Mouse (Mus musculus): ENCODE results near the gene Espn. TPM values are rescaled to one million over a fixed set of nuclear protein-coding genes. Genes with fewer than 3 reads are reported as not detected.

The Espn gene
- polyA plus RNA-seq, 1 experiment from 2014 or later, result 11.5 TPM

GRCm38 (mm10) chr4:152101081-152101653 is 51.0 kb downstream of the Espn start:
- WGBS, result 57% methylated on average over 7 of the region's 7 CpGs
- peak overlapping the region; percentile 70; the same call in 1 of the 2 replicates for H3K27ac ChIP-seq (ENCODE audit: low read depth)
- no peak overlapping the region for H3K4me3 ChIP-seq (ENCODE audit: low read depth, low read length)
- H3K36me3 ChIP-seq (ENCODE audit: insufficient read depth), result peaks cover 37% of the 10 kb centered on the region
- H3K27me3 ChIP-seq (ENCODE audit: insufficient read depth, low read length), result no peaks in the 10 kb centered on the region
- H3K9me3 ChIP-seq (ENCODE audit: low read depth, low read length), result no peaks in the 10 kb centered on the region
- no peaks in the 10 kb centered on the region for H3K4me1 ChIP-seq (ENCODE audit: insufficient read depth)
- no peak for TF ChIP-seq CTCF (IDR thresholded peaks at IDR 0.05; ENCODE audit: low read depth)
- DNase-seq, result peak; percentile 41
- H3K9ac ChIP-seq, result no peak overlapping the region; the same call in 1 of the 2 replicates
- no peak for ATAC-seq (ENCODE audit: insufficient read depth)
- H3K4me2 ChIP-seq, result no peak overlapping the region

DNA sequence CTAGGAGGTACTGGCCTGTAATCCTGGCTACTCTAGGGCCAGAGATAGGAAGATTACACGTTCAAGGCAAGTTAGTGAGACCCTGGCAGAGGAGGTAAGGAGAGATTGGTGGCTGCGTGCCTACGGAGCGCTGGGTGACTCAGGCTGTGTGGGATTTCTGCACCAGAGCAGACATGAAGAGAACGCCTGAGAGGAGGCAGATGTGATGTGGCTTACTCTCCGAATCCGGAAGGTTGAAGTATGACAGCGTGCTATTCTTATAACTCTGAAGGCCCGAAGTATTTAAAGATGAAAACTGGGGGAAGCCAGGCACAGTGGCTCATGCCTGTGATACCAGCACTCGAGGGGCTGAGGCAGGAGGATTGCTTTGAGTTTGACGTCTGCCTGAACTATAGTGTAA is 51.6 kb downstream of the Espn start:
- Histone ChIP-seq H3K27ac (ENCODE audit: low read depth) (peak overlapping the region; percentile 70; the same call in 1 of the 2 replicates), H3K4me1 (ENCODE audit: insufficient read depth) (no peaks in the 10 kb centered on the region), H3K27me3 (ENCODE audit: insufficient read depth, low read length) (no peaks in the 10 kb centered on the region), H3K36me3 (ENCODE audit: insufficient read depth) (peaks cover 32% of the 10 kb centered on the region), H3K9ac (no peak overlapping the region; the same call in 1 of the 2 replicates), H3K4me2 (no peak overlapping the region), H3K4me3 (ENCODE audit: low read depth, low read length) (no peak overlapping the region), H3K9me3 (ENCODE audit: low read depth, low read length) (no peaks in the 10 kb centered on the region)
- DNase-seq (no peak), ATAC-seq (ENCODE audit: insufficient read depth) (no peak)
- WGBS, result 69% methylated on average over 11 of the region's 11 CpGs
- TF ChIP-seq CTCF (IDR thresholded peaks at IDR 0.05; ENCODE audit: low read depth), result no peak

- no peak overlapping the region for H3K9ac ChIP-seq
- H3K4me3 ChIP-seq (ENCODE audit: low read depth, low read length), result peak overlapping the region; percentile 33; the same call in 1 of the 2 replicates
- TF ChIP-seq CTCF (IDR thresholded peaks at IDR 0.05; ENCODE audit: low read depth), result no peak
Observed at GRCm38 (mm10) chr4:152097911-152098799, 54.0 kb downstream of the Espn start.

DNA sequence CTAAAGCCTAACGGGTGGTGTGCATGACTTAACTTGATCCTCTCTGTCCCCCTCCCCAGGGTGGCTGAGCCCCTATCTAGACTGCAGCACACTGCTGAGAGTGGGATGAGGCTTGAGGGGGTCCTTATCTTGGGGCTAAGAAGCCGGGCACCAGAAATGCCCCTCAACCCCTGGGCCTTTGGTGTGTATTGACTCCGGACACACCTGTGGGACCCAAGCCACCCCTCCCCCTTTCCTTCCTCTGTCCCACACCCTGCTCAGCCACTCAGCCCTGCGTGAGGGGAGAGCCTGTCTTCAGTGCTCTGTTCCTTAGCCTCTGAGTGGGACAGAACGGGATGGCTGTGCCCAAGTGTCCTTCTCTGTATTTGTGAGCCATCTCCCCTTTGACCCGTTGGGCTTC is 55.2 kb downstream of the Espn start:
- 47% methylated on average over 6 of the region's 6 CpGs for WGBS
- Histone ChIP-seq H3K27me3 (ENCODE audit: insufficient read depth, low read length) (no peaks in the 10 kb centered on the region), H3K4me2 (peak overlapping the region; percentile 38), H3K9ac (peak overlapping the region; percentile 52), H3K4me1 (ENCODE audit: insufficient read depth) (no peaks in the 10 kb centered on the region; the same call in 1 of the 2 replicates), H3K9me3 (ENCODE audit: low read depth, low read length) (no peaks in the 10 kb centered on the region), H3K36me3 (ENCODE audit: insufficient read depth) (peaks cover 1% of the 10 kb centered on the region), H3K4me3 (ENCODE audit: low read depth, low read length) (peak overlapping the region; percentile 33), H3K27ac (ENCODE audit: low read depth) (peak overlapping the region; percentile 78)
- DNase-seq, result no peak
- TF ChIP-seq CTCF (IDR thresholded peaks at IDR 0.05; ENCODE audit: low read depth), result no peak
- peak; percentile 24; the same call in 1 of the 2 replicates for ATAC-seq (ENCODE audit: insufficient read depth)

More at GRCm38 (mm10) chr4:152097911-152098799, 54.0 kb downstream of the Espn start:
- Histone ChIP-seq H3K27ac (ENCODE audit: low read depth) (peak overlapping the region; percentile 25; the same call in 1 of the 2 replicates), H3K36me3 (ENCODE audit: insufficient read depth) (peaks cover 14% of the 10 kb centered on the region), H3K9me3 (ENCODE audit: low read depth, low read length) (no peaks in the 10 kb centered on the region), H3K4me1 (ENCODE audit: insufficient read depth) (no peaks in the 10 kb centered on the region), H3K4me2 (peak overlapping the region; percentile 38), H3K27me3 (ENCODE audit: insufficient read depth, low read length) (no peaks in the 10 kb centered on the region)
- WGBS, result 25% methylated on average over 11 of the region's 11 CpGs
- no peak for ATAC-seq (ENCODE audit: insufficient read depth)
- DNase-seq, result peak; percentile 42

DNA sequence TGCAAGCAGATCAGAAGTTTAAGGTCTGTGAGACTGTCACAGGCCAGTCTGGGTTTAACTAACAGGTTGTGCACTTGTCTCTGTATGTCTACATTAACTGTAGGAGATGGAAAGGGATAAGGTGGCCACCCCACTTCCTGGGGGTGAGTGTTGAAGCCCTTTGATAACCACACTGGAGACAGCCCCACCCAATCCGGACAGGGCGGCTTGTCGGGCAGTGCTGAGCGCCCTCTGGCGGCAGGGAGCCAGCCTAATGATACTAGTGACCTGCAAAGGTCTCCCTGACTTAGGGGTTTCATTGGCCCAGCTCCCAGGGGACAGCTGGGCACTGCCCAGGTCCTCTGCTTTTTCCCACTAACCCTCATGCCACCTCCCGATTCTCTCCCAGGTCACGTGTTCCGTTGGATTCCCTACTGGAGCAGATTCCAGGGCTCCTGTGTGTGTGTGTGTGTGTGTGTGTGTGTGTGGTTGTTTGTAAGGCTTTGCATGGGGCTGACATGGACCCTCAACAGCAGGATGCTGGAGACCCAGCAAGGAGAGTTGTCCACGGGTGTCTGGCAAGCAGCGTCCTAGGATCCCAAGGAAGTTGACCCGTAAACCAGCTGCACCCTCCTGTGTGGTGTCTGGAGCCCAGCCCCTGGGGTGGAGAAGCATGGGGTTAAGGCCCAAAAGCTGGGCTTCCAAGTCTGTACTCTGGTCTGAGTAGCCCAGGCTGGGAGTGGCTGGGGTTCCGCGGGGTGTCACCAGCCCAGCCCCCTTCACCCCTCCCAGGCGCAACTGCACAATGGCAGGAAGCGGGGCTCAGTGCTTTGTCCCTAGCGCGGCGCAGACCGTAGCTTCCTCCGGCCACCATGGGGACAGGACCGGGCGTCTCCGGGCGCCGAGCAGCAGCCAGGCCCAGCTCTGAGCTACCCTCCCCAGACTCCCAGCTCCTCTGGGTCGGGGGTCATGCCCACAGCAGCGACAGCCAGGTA is 55.9 kb downstream of the Espn start:
- H3K27ac ChIP-seq (ENCODE audit: low read depth), result peak overlapping the region; percentile 78
- peak overlapping the region; percentile 52 for H3K9ac ChIP-seq
- peak overlapping the region; percentile 38 for H3K4me2 ChIP-seq
- H3K36me3 ChIP-seq (ENCODE audit: insufficient read depth), result no peaks in the 10 kb centered on the region; the same call in 1 of the 2 replicates
- DNase-seq, result peak; percentile 80
- no peaks in the 10 kb centered on the region for H3K27me3 ChIP-seq (ENCODE audit: insufficient read depth, low read length)
- no peaks in the 10 kb centered on the region; the same call in 1 of the 2 replicates for H3K4me1 ChIP-seq (ENCODE audit: insufficient read depth)
- WGBS, result 31% methylated on average over 27 of the region's 27 CpGs
- peak; percentile 62 for ATAC-seq (ENCODE audit: insufficient read depth)
- peak overlapping the region; percentile 33 for H3K4me3 ChIP-seq (ENCODE audit: low read depth, low read length)
- TF ChIP-seq CTCF (IDR thresholded peaks at IDR 0.05; ENCODE audit: low read depth), result peak; percentile 76
- H3K9me3 ChIP-seq (ENCODE audit: low read depth, low read length), result no peaks in the 10 kb centered on the region

GRCm38 (mm10) chr4:152094233-152094632 is 57.9 kb downstream of the Espn start:
- ATAC-seq (ENCODE audit: insufficient read depth), result no peak
- no peak overlapping the region for H3K27ac ChIP-seq (ENCODE audit: low read depth)
- DNase-seq, result no peak
- WGBS, result 79% methylated on average over 12 of the region's 12 CpGs
- no peaks in the 10 kb centered on the region for H3K27me3 ChIP-seq (ENCODE audit: insufficient read depth, low read length)
- no peak overlapping the region for H3K4me3 ChIP-seq (ENCODE audit: low read depth, low read length)
- peaks cover 4% of the 10 kb centered on the region; the same call in 1 of the 2 replicates for H3K36me3 ChIP-seq (ENCODE audit: insufficient read depth)
- no peaks in the 10 kb centered on the region; the same call in 1 of the 2 replicates for H3K4me1 ChIP-seq (ENCODE audit: insufficient read depth)
- no peak overlapping the region for H3K4me2 ChIP-seq
- H3K9ac ChIP-seq, result no peak overlapping the region
- no peaks in the 10 kb centered on the region for H3K9me3 ChIP-seq (ENCODE audit: low read depth, low read length)
- no peak for TF ChIP-seq CTCF (IDR thresholded peaks at IDR 0.05; ENCODE audit: low read depth)

Data from lung, embryonic 14.5 days (tissue).